Mouse (Mus musculus) left cerebral cortex, adult 11 months (tissue): ENCODE data around the gene Tbc1d24.

Experiments used
- DNase-seq: peaks from one replicate; pipeline ENCODE4 v3.0.0; 2022; ENCODE audit warnings: low spot score

Gene Tbc1d24

DNA sequence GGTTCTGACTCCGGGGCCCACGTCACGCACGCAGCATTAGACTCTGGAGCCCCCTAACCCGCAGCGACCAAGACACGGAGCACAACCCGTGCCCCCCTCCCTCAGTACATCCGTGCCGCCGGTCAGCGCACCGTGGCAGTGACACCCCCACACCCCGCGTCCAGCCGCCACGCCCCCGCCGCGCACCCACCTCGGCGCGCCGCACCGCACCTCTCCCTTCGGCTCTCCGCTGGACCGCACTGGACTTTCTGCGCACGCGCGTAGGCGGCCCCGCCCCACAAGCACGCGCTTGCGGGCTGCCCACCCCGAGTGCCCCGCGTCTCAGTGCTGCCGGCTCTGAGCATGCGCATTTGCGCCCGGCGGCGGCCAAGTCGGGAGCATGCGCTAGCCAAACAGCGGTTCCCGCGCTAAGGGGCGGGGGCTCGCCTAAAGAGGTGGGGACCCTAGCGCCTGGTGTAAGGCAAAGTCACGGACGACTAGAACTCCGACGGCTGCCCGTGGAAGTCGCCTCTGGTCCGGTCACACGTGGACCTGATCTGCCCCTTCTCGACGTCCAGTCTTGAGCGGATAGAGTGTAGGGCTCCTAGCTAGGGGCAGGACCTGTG lies at the start of gene Tbc1d24:
TSS of gene Tbc1d24 (minus strand) at position 279 of the 605 bp plus-strand sequence.
- peak; percentile 88 for DNase-seq

GRCm38 (mm10) chr17:24252329-24252728 lies 47.0 kb upstream of the Tbc1d24 start:
- no peak for DNase-seq

GRCm38 (mm10) chr17:24251320-24252069 lies 46.1 kb upstream of the Tbc1d24 start, which contains the start of gene Ccnf:
TSS of gene Ccnf (minus strand) at chr17:24251484.
- DNase-seq: peak; percentile 94

DNA sequence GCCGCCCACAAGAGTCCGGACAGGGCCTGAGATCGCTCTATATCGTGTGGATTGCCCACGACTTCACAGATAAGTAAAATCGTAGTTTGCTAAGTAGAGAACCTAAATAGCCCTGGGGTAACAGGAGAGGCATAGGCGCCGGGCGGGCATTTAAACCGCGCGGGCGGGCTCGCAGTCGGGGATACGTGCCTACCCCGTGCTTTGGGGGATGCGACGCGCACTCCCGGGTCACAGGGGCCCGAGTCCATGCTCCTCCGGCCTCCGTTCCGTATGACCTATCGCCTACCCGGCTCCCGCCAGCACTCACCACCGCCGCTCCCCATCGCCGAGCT lies 45.6 kb upstream of the Tbc1d24 start:
- DNase-seq: no peak

GRCm38 (mm10) chr17:24248641-24249040 lies 43.3 kb upstream of the Tbc1d24 start:
- DNase-seq: no peak

DNA sequence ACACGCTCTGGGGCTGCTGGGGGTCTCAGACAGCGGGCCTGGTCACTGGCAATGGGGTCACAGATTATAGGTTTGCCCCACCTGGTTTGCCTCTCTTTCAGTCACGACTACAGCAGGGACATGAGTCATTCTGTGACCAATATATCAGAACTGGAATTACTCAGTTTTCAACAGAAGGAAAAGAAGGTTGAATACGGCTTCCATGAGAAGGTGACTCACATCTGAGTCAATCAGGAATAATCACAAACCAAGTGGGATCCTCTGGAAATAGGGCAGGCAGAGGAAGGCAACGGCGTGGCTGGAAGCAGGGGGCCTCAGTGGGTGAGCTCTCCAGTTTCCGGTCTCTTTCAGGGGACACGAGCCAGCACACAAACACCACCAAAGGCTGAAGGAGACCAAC lies 38.7 kb upstream of the Tbc1d24 start:
- DNase-seq: no peak

GRCm38 (mm10) chr17:24243311-24243969 lies 38.1 kb upstream of the Tbc1d24 start:
- DNase-seq: no peak

GRCm38 (mm10) chr17:24236921-24237320 lies 31.6 kb upstream of the Tbc1d24 start:
- DNase-seq: no peak

- DNase-seq: no peak
Observed at GRCm38 (mm10) chr17:24236479-24236878, 31.1 kb upstream of the Tbc1d24 start.

- no peak for DNase-seq
Observed at GRCm38 (mm10) chr17:24227941-24228340, 22.6 kb upstream of the Tbc1d24 start.

GRCm38 (mm10) chr17:24226721-24227120 lies 21.4 kb upstream of the Tbc1d24 start:
- no peak for DNase-seq

DNA sequence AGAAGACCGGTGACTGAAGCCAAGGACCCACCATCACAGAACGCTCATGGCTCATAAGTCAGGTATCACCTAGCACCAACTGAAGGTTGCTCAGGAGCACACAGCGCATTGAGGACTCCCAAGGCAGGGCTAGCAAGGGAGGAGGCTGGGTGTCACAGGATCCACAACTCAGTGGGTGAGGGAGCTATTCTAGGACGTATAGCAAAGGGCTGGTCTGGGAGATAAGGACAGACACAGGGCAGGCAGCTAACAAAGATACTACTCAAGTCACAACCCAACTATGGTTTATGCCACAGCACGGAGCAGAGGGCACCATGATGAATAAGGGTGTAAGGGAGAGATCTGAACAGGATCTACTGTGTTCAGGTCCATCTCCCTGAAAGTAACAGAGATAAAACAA lies 20.5 kb upstream of the Tbc1d24 start:
- DNase-seq: no peak

GRCm38 (mm10) chr17:24224741-24225140 lies 19.4 kb upstream of the Tbc1d24 start:
- DNase-seq: no peak

DNA sequence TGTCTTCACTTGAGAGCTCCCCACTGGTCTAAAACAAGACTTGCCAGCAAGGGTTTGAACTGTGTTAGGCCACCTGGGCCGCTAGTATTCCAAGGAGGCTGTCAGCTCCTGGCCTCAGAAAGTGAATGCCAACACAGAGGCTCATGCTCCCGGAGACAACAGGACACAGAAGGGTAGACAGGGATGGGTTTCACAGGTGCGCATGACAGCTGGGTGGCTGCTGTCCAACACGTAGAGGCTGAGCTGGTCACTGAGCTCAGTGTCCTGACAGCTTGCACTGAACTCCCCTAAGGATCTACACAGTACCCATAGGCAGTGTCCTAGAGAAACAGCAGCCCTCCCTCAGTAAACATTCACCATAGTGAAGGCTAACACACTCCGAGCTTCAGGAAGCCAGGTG lies 18.2 kb upstream of the Tbc1d24 start:
- DNase-seq: no peak

GRCm38 (mm10) chr17:24222653-24223052 lies 17.3 kb upstream of the Tbc1d24 start:
- no peak for DNase-seq

DNA sequence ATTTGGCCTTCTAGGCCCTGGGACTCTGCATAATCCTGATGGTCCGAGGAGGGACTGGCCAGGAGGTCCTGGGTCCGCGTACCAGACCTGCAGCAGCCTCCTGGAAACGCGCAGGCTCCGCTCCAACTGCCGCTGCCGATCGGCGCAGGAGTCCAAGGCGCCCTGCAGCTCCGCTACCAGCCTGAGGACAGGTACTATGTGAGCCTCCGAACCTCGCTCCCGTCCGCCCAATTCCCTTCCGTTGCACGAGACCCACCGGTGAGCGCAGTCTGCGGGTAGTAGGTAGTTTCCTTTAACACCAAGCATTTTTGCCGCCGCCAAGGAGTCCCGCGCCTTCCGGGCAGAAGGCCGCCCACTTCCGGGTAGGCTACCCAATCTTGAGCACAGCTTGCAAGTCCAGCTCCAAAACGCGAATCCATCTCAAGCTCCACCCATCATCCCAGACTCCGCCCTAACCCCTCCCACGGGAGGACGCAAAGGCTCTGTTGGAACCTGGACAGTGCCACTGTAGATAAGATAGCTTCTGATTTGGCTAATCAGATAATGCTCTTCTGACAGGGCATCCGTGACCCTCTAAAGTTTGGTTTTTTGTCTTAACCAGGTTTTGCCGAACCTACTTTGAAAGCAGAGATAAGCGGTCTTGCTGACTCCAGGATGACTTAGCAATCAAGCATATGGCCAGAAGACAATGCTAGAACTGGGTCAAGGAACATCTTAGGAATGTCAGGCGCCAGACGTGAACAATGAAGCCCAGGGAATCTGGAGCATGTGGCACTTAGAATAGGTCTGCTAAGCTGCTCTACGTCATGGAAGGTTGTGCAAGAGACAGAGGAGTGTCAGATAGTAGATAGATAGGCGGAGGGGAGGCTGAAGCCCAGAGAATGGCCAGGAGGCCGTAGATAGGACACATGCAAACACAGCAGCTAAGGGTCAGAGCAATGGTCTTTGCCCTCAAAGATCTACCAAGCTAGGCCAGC lies 15.4 kb upstream of the Tbc1d24 start, which contains the start of gene Tedc2:
TSS of gene Tedc2 (minus strand) at position 417 of the 977 bp plus-strand sequence.
- peak; percentile 92 for DNase-seq

- no peak for DNase-seq
Observed at GRCm38 (mm10) chr17:24216836-24217235, 11.5 kb upstream of the Tbc1d24 start.

- no peak for DNase-seq
Observed at GRCm38 (mm10) chr17:24213186-24213585, 7.8 kb upstream of the Tbc1d24 start.

DNA sequence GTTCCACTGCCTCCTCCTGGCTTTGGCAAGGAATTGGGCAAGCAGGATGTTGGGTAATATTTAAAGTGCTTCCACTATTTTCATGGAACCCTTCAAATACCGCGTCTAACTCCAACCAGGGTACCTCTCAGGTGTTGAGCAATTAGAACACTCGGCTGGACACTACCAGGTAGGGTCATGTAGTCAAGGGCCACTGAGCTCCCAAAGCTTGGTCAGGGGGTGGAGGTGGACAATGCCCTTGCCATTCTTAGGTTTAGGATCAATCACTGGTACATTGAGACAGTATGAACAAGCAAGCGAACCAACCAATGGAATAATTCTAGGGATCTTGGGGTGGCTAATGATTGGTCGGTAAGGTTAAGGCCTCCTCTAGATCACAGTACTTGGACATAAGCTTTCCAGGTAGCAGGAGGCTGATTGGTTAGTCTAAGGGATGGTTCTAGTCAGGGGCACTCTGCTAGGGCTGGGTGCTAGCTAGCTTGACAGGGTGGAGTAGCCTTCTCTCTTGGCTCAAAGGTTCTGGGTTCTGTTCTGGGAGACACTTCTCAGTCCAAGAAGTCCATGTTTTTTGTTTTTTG lies 7.2 kb upstream of the Tbc1d24 start:
- DNase-seq: no peak

- peak; percentile 85 for DNase-seq
Observed at GRCm38 (mm10) chr17:24211631-24212440, 6.5 kb upstream of the Tbc1d24 start.

- no peak for DNase-seq
Observed at GRCm38 (mm10) chr17:24210591-24210990, 5.2 kb upstream of the Tbc1d24 start.
